Mouse (Mus musculus): ENCODE results near the gene Wdr25. TPM values are rescaled to one million over a fixed set of nuclear protein-coding genes. Genes with fewer than 3 reads are reported as not detected.
A peak's percentile ranks its signal among the peaks of the same experiment; 100 is the strongest.

Wdr25 gene
- polyA plus RNA-seq, 1 experiment from 2014 or later = 6.8 TPM

GRCm38 (mm10) chr12:108902940-108903339, 9.5 kb downstream of the Wdr25 start:
- no peak overlapping the region for H3K4me2 ChIP-seq (replicated peaks; ENCODE audit: low read depth, low read length)
- no peaks in the 10 kb centered on the region; the same call in 1 of the 2 replicates for H3K36me3 ChIP-seq (ENCODE audit: control insufficient read depth, insufficient read depth, low read length)
- WGBS = 24% methylated on average over 8 of the region's 8 CpGs
- H3K9me3 ChIP-seq (ENCODE audit: control insufficient read depth, low read depth, low read length) = no peaks in the 10 kb centered on the region
- H3K4me1 ChIP-seq (ENCODE audit: control insufficient read depth, insufficient read depth, low read length) = peaks cover 25% of the 10 kb centered on the region; the same call in 1 of the 2 replicates
- H3K27me3 ChIP-seq (ENCODE audit: control insufficient read depth, insufficient read depth, low read length) = no peaks in the 10 kb centered on the region
- H3K9ac ChIP-seq (replicated peaks; ENCODE audit: low read depth, low read length) = no peak overlapping the region
- no peak overlapping the region for H3K27ac ChIP-seq (ENCODE audit: low read length)
- H3K4me3 ChIP-seq (ENCODE audit: low read depth, low read length) = no peak overlapping the region
- ATAC-seq (ENCODE audit: insufficient number of reproducible peaks, insufficient read depth, low FRiP score, low read depth) = no peak

DNA sequence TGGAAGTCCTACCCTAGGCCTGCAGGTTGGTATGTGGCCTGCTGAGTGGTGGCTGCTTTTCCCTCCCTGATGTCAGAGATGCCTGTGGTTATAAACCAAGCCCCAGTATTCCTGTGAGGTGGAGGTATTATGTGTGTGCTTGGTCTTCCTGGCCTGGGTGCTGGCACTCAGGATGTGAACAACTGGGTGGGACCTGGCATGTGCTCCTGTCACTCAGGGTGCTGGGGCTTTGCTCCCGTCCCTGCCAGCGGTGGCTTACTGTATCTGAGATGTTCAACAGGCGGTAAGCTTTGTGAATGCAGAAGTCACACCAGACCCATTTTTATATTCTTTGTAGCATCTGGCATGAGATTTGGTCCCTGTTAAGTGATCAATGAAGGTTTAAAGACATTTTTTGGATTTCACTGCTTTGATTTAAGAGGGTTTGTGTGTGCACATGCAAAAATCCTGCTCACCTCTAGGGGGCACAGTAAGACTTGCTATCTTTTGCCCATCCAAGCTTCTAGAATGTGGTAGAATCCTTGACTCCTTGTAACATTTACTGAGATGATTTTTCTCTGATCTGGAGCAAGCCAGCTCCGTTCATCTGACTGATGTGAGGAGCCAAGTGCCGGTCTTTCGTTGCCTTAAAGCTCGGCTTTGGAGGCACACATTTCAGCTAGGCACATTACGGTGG, 10.3 kb downstream of the Wdr25 start:
- no peaks in the 10 kb centered on the region for H3K27me3 ChIP-seq (ENCODE audit: control insufficient read depth, insufficient read depth, low read length)
- no peak for ATAC-seq (ENCODE audit: insufficient number of reproducible peaks, insufficient read depth, low FRiP score, low read depth)
- no peak overlapping the region for H3K4me3 ChIP-seq (ENCODE audit: low read depth, low read length)
- H3K9ac ChIP-seq (replicated peaks; ENCODE audit: low read depth, low read length) = no peak overlapping the region
- 52% methylated on average over 8 of the region's 8 CpGs for WGBS
- H3K4me1 ChIP-seq (ENCODE audit: control insufficient read depth, insufficient read depth, low read length) = peaks cover 32% of the 10 kb centered on the region
- H3K36me3 ChIP-seq (ENCODE audit: control insufficient read depth, insufficient read depth, low read length) = no peaks in the 10 kb centered on the region; the same call in 1 of the 2 replicates
- H3K9me3 ChIP-seq (ENCODE audit: control insufficient read depth, low read depth, low read length) = no peaks in the 10 kb centered on the region
- no peak overlapping the region for H3K4me2 ChIP-seq (replicated peaks; ENCODE audit: low read depth, low read length)
- peak overlapping the region; percentile 84; the same call in 1 of the 2 replicates for H3K27ac ChIP-seq (ENCODE audit: low read length)

GRCm38 (mm10) chr12:108904276-108904653, 10.8 kb downstream of the Wdr25 start:
- peaks cover 37% of the 10 kb centered on the region for H3K4me1 ChIP-seq (ENCODE audit: control insufficient read depth, insufficient read depth, low read length)
- no peaks in the 10 kb centered on the region for H3K9me3 ChIP-seq (ENCODE audit: control insufficient read depth, low read depth, low read length)
- H3K4me2 ChIP-seq (replicated peaks; ENCODE audit: low read depth, low read length) = no peak overlapping the region
- 21% methylated on average over 8 of the region's 8 CpGs for WGBS
- H3K36me3 ChIP-seq (ENCODE audit: control insufficient read depth, insufficient read depth, low read length) = no peaks in the 10 kb centered on the region; the same call in 1 of the 2 replicates
- H3K27ac ChIP-seq (ENCODE audit: low read length) = peak overlapping the region; percentile 84
- no peak for ATAC-seq (ENCODE audit: insufficient number of reproducible peaks, insufficient read depth, low FRiP score, low read depth)
- no peak overlapping the region for H3K4me3 ChIP-seq (ENCODE audit: low read depth, low read length)
- no peak overlapping the region for H3K9ac ChIP-seq (replicated peaks; ENCODE audit: low read depth, low read length)
- no peaks in the 10 kb centered on the region for H3K27me3 ChIP-seq (ENCODE audit: control insufficient read depth, insufficient read depth, low read length)

- H3K27ac ChIP-seq (ENCODE audit: low read length) = no peak overlapping the region
- no peak for ATAC-seq (ENCODE audit: insufficient number of reproducible peaks, insufficient read depth, low FRiP score, low read depth)
- H3K4me3 ChIP-seq (ENCODE audit: low read depth, low read length) = no peak overlapping the region
- no peaks in the 10 kb centered on the region for H3K36me3 ChIP-seq (ENCODE audit: control insufficient read depth, insufficient read depth, low read length)
- peaks cover 44% of the 10 kb centered on the region for H3K4me1 ChIP-seq (ENCODE audit: control insufficient read depth, insufficient read depth, low read length)
- H3K4me2 ChIP-seq (replicated peaks; ENCODE audit: low read depth, low read length) = no peak overlapping the region
- H3K9me3 ChIP-seq (ENCODE audit: control insufficient read depth, low read depth, low read length) = no peaks in the 10 kb centered on the region
- no peak overlapping the region for H3K9ac ChIP-seq (replicated peaks; ENCODE audit: low read depth, low read length)
- H3K27me3 ChIP-seq (ENCODE audit: control insufficient read depth, insufficient read depth, low read length) = no peaks in the 10 kb centered on the region
- 64% methylated on average over 14 of the region's 14 CpGs for WGBS
Measured at GRCm38 (mm10) chr12:108905620-108906302, 12.3 kb downstream of the Wdr25 start.

GRCm38 (mm10) chr12:108906398-108906797, 13.0 kb downstream of the Wdr25 start:
- Histone ChIP-seq H3K27ac (ENCODE audit: low read length) (peak overlapping the region; percentile 58; the same call in 1 of the 2 replicates), H3K4me3 (ENCODE audit: low read depth, low read length) (no peak overlapping the region), H3K4me1 (ENCODE audit: control insufficient read depth, insufficient read depth, low read length) (peaks cover 38% of the 10 kb centered on the region), H3K36me3 (ENCODE audit: control insufficient read depth, insufficient read depth, low read length) (no peaks in the 10 kb centered on the region), H3K9me3 (ENCODE audit: control insufficient read depth, low read depth, low read length) (no peaks in the 10 kb centered on the region), H3K4me2 (replicated peaks; ENCODE audit: low read depth, low read length) (no peak overlapping the region), H3K27me3 (ENCODE audit: control insufficient read depth, insufficient read depth, low read length) (no peaks in the 10 kb centered on the region), H3K9ac (replicated peaks; ENCODE audit: low read depth, low read length) (no peak overlapping the region)
- 64% methylated on average over 12 of the region's 12 CpGs for WGBS
- no peak for ATAC-seq (ENCODE audit: insufficient number of reproducible peaks, insufficient read depth, low FRiP score, low read depth)

DNA sequence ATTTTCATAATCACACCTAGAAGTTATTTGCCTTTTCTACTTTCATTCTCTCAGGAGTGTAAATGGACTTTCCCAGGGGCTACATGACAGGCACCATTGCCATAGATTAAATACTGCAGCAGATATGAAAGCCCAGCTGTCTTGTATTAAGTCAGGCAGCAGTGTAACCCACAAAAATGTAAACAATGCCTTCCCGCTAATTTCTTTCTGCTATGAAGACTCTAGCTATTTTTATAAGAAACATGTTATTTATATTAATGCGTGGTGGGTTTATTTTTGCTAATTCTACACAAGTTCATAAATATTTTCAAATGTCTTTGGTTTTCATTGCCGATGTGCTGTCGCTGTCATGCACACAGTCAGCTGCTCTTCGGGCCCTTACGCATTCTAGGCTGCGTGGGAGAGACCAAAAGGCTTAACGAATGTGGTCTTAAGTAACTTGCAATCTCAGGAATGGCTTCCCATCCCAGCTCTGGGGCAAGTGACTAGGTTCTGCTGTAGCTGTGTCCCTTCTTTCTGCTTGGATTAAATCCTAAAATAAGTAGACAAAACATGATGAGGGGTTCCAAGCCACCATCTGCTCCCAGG, 16.5 kb downstream of the Wdr25 start:
- ATAC-seq (ENCODE audit: insufficient number of reproducible peaks, insufficient read depth, low FRiP score, low read depth) = no peak
- H3K27ac ChIP-seq (ENCODE audit: low read length) = peak overlapping the region; percentile 66
- H3K4me3 ChIP-seq (ENCODE audit: low read depth, low read length) = no peak overlapping the region
- H3K9ac ChIP-seq (replicated peaks; ENCODE audit: low read depth, low read length) = no peak overlapping the region
- H3K4me2 ChIP-seq (replicated peaks; ENCODE audit: low read depth, low read length) = no peak overlapping the region
- WGBS = 42% methylated on average over 8 of the region's 8 CpGs
- no peaks in the 10 kb centered on the region for H3K27me3 ChIP-seq (ENCODE audit: control insufficient read depth, insufficient read depth, low read length)
- peaks cover 39% of the 10 kb centered on the region for H3K4me1 ChIP-seq (ENCODE audit: control insufficient read depth, insufficient read depth, low read length)
- H3K36me3 ChIP-seq (ENCODE audit: control insufficient read depth, insufficient read depth, low read length) = no peaks in the 10 kb centered on the region
- H3K9me3 ChIP-seq (ENCODE audit: control insufficient read depth, low read depth, low read length) = no peaks in the 10 kb centered on the region

DNA sequence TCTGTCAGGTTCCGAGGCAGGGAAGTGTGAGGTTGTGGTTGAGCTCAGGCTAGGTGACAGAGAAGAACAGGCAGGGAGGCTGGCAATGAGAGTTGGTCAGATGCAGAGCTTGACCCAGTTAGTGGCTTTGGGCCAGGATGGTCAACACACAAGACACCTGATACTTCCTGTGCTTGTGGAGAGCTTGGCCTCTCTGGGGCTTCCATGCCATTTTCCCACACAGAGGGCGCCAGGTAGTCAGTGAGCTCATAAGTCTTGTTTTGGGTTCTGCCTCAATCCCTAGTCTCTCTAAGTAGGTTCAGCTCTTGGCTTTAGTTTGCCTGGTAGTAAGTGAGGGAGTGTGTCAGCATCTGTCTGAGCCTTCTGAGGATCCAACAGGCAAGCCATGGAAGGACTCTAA, 19.0 kb downstream of the Wdr25 start:
- Histone ChIP-seq H3K4me1 (ENCODE audit: control insufficient read depth, insufficient read depth, low read length) (peaks cover 40% of the 10 kb centered on the region), H3K27ac (ENCODE audit: low read length) (no peak overlapping the region), H3K9ac (replicated peaks; ENCODE audit: low read depth, low read length) (no peak overlapping the region), H3K36me3 (ENCODE audit: control insufficient read depth, insufficient read depth, low read length) (no peaks in the 10 kb centered on the region), H3K4me2 (replicated peaks; ENCODE audit: low read depth, low read length) (no peak overlapping the region), H3K4me3 (ENCODE audit: low read depth, low read length) (no peak overlapping the region), H3K27me3 (ENCODE audit: control insufficient read depth, insufficient read depth, low read length) (no peaks in the 10 kb centered on the region), H3K9me3 (ENCODE audit: control insufficient read depth, low read depth, low read length) (no peaks in the 10 kb centered on the region)
- ATAC-seq (ENCODE audit: insufficient number of reproducible peaks, insufficient read depth, low FRiP score, low read depth) = no peak
- WGBS = 86% methylated on average over 2 of the region's 2 CpGs

DNA sequence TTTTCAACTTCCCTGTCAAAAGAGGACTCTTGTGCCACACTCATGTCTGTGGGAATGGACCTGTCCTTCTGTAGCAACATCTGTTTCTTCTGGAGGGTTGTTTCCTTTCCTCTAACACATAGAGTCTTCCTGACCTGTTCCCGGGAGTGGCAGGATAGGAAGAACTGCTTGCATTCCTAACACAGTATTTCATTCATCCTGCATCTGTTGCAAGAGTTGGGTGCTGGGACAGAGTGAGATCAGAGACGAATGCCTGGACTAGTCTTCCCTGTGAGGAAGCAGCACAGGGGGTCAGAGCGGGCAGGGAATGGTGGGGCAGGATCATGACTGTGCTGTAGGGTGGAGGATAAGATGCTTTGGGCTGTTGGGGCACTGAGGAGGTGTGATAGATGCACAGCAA, 20.8 kb downstream of the Wdr25 start:
- ATAC-seq (ENCODE audit: insufficient number of reproducible peaks, insufficient read depth, low FRiP score, low read depth) = no peak
- 58% methylated on average over 3 of the region's 3 CpGs for WGBS
- Histone ChIP-seq H3K27me3 (ENCODE audit: control insufficient read depth, insufficient read depth, low read length) (no peaks in the 10 kb centered on the region), H3K36me3 (ENCODE audit: control insufficient read depth, insufficient read depth, low read length) (no peaks in the 10 kb centered on the region), H3K4me1 (ENCODE audit: control insufficient read depth, insufficient read depth, low read length) (peaks cover 29% of the 10 kb centered on the region; the same call in 1 of the 2 replicates), H3K9me3 (ENCODE audit: control insufficient read depth, low read depth, low read length) (no peaks in the 10 kb centered on the region), H3K27ac (ENCODE audit: low read length) (no peak overlapping the region), H3K4me3 (ENCODE audit: low read depth, low read length) (no peak overlapping the region), H3K9ac (replicated peaks; ENCODE audit: low read depth, low read length) (no peak overlapping the region), H3K4me2 (replicated peaks; ENCODE audit: low read depth, low read length) (no peak overlapping the region)
